Mouse (Mus musculus) myocyte (in vitro differentiated cells): ENCODE results near the gene Alox12. TPM values are rescaled to one million over a fixed set of nuclear protein-coding genes. Genes with fewer than 3 reads are reported as not detected.

Experiments
- H3K27me3 ChIP-seq: one replicate; pipeline ENCODE4 v1.6.1; 2011; ENCODE audit not compliant: control insufficient read depth, insufficient read depth, insufficient read length
- H3K36me3 ChIP-seq: one replicate; pipeline ENCODE4 v1.6.1; 2011; ENCODE audit not compliant: control insufficient read depth, insufficient read depth
- H3K4me2 ChIP-seq: one replicate; pipeline ENCODE4 v1.6.1; 2011; ENCODE audit warnings: low read depth, control low read depth
- H3K4me3 ChIP-seq: one replicate; pipeline ENCODE4 v1.5.1; 2011; ENCODE audit warnings: mild to moderate bottlenecking, control low read depth, moderate library complexity
- H3K79me2 ChIP-seq: one replicate; pipeline ENCODE4 v1.6.1; 2011; ENCODE audit not compliant: control insufficient read depth, insufficient read depth
- H3ac ChIP-seq: one replicate; pipeline ENCODE4 v1.6.1; 2011; ENCODE audit not compliant: control insufficient read depth, insufficient read length
- CEBPB ChIP-seq: IDR thresholded peaks from 2 replicates; pipeline ENCODE4 v1.6.1; 2011; ENCODE audit warnings: mild to moderate bottlenecking, moderate library complexity; ENCODE audit not compliant: poor library complexity, insufficient read depth, severe bottlenecking
- E2F4 ChIP-seq: IDR thresholded peaks from one replicate; pipeline ENCODE4 v1.6.1; 2011; ENCODE audit warnings: mild to moderate bottlenecking, control low read depth, moderate library complexity; ENCODE audit not compliant: insufficient read depth
- MAX ChIP-seq: IDR thresholded peaks from one replicate; pipeline ENCODE4 v1.6.1; 2011; ENCODE audit warnings: low read depth, mild to moderate bottlenecking, control low read depth
- MYOD1 ChIP-seq, 3 experiments: IDR thresholded peaks; one replicate each; pipeline ENCODE4 v1.6.1; 2011; ENCODE audit warnings: control low read depth in 2 of 3, low read depth in 2 of 3, mild to moderate bottlenecking in 2 of 3, moderate library complexity in 1 of 3; ENCODE audit not compliant: insufficient read length in 2 of 3, control insufficient read depth in 1 of 3
- MYOG ChIP-seq, 3 experiments: IDR thresholded peaks; one replicate each; pipeline ENCODE4 v1.6.1; 2011; ENCODE audit warnings: control low read depth in 2 of 3, low read depth in 2 of 3, mild to moderate bottlenecking in 2 of 3; ENCODE audit not compliant: insufficient read length in 2 of 3, control insufficient read depth in 1 of 3, insufficient read depth in 1 of 3
- POLR2A ChIP-seq: IDR thresholded peaks from one replicate; pipeline ENCODE4 v1.6.1; 2011; ENCODE audit warnings: low read depth, mild to moderate bottlenecking, control low read depth, moderate library complexity; ENCODE audit not compliant: insufficient read length
- POLR2AphosphoS2 ChIP-seq: IDR thresholded peaks from one replicate; pipeline ENCODE4 v1.6.1; 2011; ENCODE audit warnings: low read depth, control low read depth; ENCODE audit not compliant: insufficient read length
- REST ChIP-seq: IDR thresholded peaks from one replicate; pipeline ENCODE4 v1.6.1; 2011; ENCODE audit warnings: mild to moderate bottlenecking, control low read depth, moderate library complexity; ENCODE audit not compliant: insufficient read depth, insufficient read length
- SRF ChIP-seq: IDR thresholded peaks from one replicate; pipeline ENCODE4 v1.6.1; 2011; ENCODE audit warnings: low read depth; ENCODE audit not compliant: control insufficient read depth, insufficient read length
- TCF12 ChIP-seq: IDR thresholded peaks from one replicate; pipeline ENCODE4 v1.6.1; 2011; ENCODE audit warnings: mild to moderate bottlenecking, control low read depth; ENCODE audit not compliant: poor library complexity, insufficient read depth, severe bottlenecking
- TCF3 ChIP-seq: IDR thresholded peaks from one replicate; pipeline ENCODE4 v1.6.1; 2011; ENCODE audit warnings: low read depth, control low read depth; ENCODE audit not compliant: insufficient read length
- USF1 ChIP-seq: IDR thresholded peaks from one replicate; pipeline ENCODE4 v1.6.1; 2011; ENCODE audit warnings: low read depth, mild to moderate bottlenecking, control low read depth, moderate library complexity
- polyA plus RNA-seq: library from polyadenylated mRNA; unstranded; fragments of >200 nt; fragmentation: generic; extraction: Trizol; gene quantifications from one replicate; pipeline ENCODE4 v1.2.1, GENCODE M21; 2012; ENCODE audit warnings: missing spikeins

Alox12 gene
- polyA plus RNA-seq, 1 experiment: 0.25 TPM

DNA sequence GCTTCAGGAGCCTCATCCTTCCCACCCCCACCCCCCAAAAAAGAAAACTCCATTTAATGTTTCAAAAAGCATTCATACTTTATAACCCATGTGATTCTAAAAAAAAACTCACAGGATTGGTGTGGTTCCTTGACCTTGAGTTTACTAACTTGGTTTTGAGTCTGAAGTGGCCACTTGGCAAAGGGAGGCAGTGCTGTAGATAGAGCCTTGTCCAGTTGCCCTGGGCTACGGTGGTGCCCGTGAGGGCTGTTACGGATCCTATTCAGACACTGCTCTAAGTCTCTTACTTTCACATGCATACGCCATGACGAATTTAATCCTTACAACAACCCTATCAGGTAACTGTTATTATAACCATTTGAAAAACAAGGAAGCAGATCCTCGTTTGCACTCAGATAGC lies 43.2 kb downstream of the Alox12 start:
- Histone ChIP-seq H3ac (no peak overlapping the region), H3K27me3 (no peaks in the 10 kb centered on the region), H3K79me2 (no peaks in the 10 kb centered on the region), H3K4me3 (no peak overlapping the region), H3K4me2 (no peak overlapping the region), H3K36me3 (no peaks in the 10 kb centered on the region)
- no peak for TF ChIP-seq REST
- no peak for TF ChIP-seq MYOD1 (IDR thresholded peaks at IDR 0.05; ENCODE audit: control insufficient read depth in 1 of 3, insufficient read length in 2 of 3, low read depth in 2 of 3)
- no peak for TF ChIP-seq POLR2AphosphoS2
- TF ChIP-seq POLR2A: no peak
- no peak for TF ChIP-seq TCF12
- TF ChIP-seq MAX: no peak
- TF ChIP-seq E2F4: no peak
- TF ChIP-seq CEBPB: no peak
- no peak for TF ChIP-seq MYOG (IDR thresholded peaks at IDR 0.05; ENCODE audit: control insufficient read depth in 1 of 3, insufficient read depth in 1 of 3, insufficient read length in 2 of 3, low read depth in 2 of 3)
- no peak for TF ChIP-seq TCF3
- TF ChIP-seq USF1: no peak
- no peak for TF ChIP-seq SRF

DNA sequence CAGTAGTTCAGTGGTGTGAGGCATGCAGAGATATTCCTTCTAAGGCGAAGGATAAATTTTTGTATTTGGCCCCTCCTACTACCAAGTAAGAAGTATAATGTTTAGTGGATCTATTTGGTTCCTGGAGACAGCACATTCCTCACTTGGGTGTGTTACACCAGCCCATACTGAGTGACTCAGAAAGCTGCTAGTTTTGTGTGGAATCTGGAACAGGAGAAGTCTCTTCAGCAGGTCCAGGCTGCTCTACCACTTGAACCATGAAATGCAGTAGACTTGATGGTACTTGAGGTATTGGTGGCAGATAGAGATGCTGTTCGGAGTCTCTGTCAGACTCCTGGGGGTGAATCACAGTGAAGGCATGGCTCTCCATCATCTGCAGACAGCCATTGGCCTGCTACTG lies 44.5 kb downstream of the Alox12 start:
- no peak overlapping the region for H3K4me3 ChIP-seq
- no peaks in the 10 kb centered on the region for H3K27me3 ChIP-seq
- no peak for TF ChIP-seq E2F4
- TF ChIP-seq CEBPB: no peak
- TF ChIP-seq MAX: no peak
- TF ChIP-seq TCF12: no peak
- no peak for TF ChIP-seq MYOG (IDR thresholded peaks at IDR 0.05; ENCODE audit: control insufficient read depth in 1 of 3, insufficient read depth in 1 of 3, insufficient read length in 2 of 3, low read depth in 2 of 3)
- TF ChIP-seq MYOD1 (IDR thresholded peaks at IDR 0.05; ENCODE audit: control insufficient read depth in 1 of 3, insufficient read length in 2 of 3, low read depth in 2 of 3): no peak
- no peak for TF ChIP-seq POLR2A
- TF ChIP-seq TCF3: no peak
- TF ChIP-seq POLR2AphosphoS2: no peak
- TF ChIP-seq SRF: no peak
- no peak for TF ChIP-seq USF1
- TF ChIP-seq REST: no peak
- peak overlapping the region; percentile 34 for H3K4me2 ChIP-seq
- no peaks in the 10 kb centered on the region for H3K36me3 ChIP-seq
- no peaks in the 10 kb centered on the region for H3K79me2 ChIP-seq
- no peak overlapping the region for H3ac ChIP-seq

DNA sequence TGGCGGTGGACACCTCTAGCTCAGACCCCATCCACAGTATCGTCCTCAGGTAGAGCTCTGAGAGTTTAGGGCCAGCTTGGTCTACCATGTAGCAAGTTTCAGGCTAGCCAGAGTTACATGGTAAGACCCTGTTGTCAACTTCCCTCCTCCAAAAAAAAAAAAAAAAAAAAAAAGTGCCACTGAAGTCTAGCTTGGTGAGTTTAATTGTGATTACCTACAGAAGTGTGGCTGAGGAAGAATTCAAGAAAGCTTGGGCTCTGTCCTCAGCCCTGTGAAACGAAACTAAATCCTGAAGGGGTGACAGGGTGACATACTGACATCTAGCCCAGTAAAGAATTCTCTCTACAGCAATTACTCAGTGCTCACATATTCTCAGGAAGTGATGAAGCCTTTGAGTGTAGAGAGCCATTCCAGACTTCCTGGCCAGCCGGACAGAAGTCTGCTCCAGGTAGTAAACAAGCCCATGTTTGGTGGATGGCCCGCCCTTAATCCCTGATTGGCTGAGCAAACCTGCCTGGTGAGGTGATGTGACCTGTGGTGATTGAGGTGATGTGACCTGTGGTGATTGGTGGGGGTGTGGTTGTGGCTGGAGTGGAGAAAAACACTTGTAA lies 46.3 kb downstream of the Alox12 start:
- Histone ChIP-seq H3K36me3 (no peaks in the 10 kb centered on the region), H3K27me3 (no peaks in the 10 kb centered on the region), H3K79me2 (no peaks in the 10 kb centered on the region), H3ac (no peak overlapping the region), H3K4me3 (no peak overlapping the region), H3K4me2 (no peak overlapping the region)
- TF ChIP-seq USF1: no peak
- no peak for TF ChIP-seq E2F4
- no peak for TF ChIP-seq POLR2AphosphoS2
- no peak for TF ChIP-seq TCF3
- no peak for TF ChIP-seq MAX
- no peak for TF ChIP-seq CEBPB
- no peak for TF ChIP-seq SRF

DNA sequence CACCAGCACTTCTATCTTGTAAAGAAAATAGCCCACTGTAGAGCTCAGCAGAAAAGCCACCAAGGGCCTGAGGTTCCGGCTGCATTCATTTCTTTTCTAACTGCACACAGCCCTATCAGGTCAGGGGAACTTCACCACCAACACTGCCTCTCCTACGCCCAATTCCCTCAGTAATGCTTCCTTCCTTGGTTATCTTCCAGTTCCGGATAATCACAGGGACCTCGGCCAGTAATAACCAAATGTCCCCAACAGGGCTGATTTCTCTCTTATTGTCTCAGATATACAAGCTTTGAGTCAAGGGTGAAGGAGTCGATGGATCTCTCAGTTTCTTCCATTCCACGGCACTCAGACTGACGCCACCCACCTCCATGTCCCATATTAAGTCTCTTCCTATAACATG lies 47.9 kb downstream of the Alox12 start:
- H3K79me2 ChIP-seq: no peaks in the 10 kb centered on the region
- TF ChIP-seq POLR2AphosphoS2 (no peak), POLR2A (no peak), MYOG (IDR thresholded peaks at IDR 0.05; ENCODE audit: control insufficient read depth in 1 of 3, insufficient read depth in 1 of 3, insufficient read length in 2 of 3, low read depth in 2 of 3) (no peak), TCF3 (no peak), MAX (no peak), MYOD1 (IDR thresholded peaks at IDR 0.05; ENCODE audit: control insufficient read depth in 1 of 3, insufficient read length in 2 of 3, low read depth in 2 of 3) (no peak), E2F4 (no peak)
- H3K27me3 ChIP-seq: no peaks in the 10 kb centered on the region
- H3ac ChIP-seq: no peak overlapping the region
- H3K4me3 ChIP-seq: no peak overlapping the region
- no peak overlapping the region for H3K4me2 ChIP-seq
- no peaks in the 10 kb centered on the region for H3K36me3 ChIP-seq

DNA sequence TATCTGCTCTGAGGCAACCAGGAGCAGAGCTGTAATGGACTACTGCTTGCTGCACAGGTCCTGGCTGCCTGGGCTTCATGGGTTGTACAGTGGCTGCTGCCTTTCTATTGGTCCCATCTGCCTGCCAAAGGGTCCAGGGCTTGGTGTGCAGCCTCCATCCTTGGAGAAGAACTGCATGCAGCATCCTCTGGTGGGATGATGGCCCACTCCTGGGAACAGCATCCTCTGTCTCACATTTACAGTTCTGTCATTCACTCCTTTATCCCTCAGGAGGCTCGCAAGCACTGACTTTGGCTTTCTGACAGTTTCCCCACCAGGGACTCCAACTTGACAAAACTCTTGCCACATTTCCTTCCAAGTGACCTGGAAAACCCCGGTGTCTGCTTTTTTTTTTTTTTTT lies 48.4 kb downstream of the Alox12 start:
- no peaks in the 10 kb centered on the region for H3K79me2 ChIP-seq
- no peak overlapping the region for H3K4me3 ChIP-seq
- no peak for TF ChIP-seq TCF3
- TF ChIP-seq SRF: no peak
- TF ChIP-seq MYOD1 (IDR thresholded peaks at IDR 0.05; ENCODE audit: control insufficient read depth in 1 of 3, insufficient read length in 2 of 3, low read depth in 2 of 3): no peak
- no peak for TF ChIP-seq POLR2A
- H3K36me3 ChIP-seq: no peaks in the 10 kb centered on the region
- no peaks in the 10 kb centered on the region for H3K27me3 ChIP-seq
- no peak overlapping the region for H3ac ChIP-seq
- H3K4me2 ChIP-seq: no peak overlapping the region
